Mouse (Mus musculus): ENCODE measurements at regions not wholly inside any gene's neighbourhood (a gene's known extent, or its start where the extent isn't known, plus 50 kb on each side); places are given as distances from the start of the nearest gene placed in this dataset.

DNA sequence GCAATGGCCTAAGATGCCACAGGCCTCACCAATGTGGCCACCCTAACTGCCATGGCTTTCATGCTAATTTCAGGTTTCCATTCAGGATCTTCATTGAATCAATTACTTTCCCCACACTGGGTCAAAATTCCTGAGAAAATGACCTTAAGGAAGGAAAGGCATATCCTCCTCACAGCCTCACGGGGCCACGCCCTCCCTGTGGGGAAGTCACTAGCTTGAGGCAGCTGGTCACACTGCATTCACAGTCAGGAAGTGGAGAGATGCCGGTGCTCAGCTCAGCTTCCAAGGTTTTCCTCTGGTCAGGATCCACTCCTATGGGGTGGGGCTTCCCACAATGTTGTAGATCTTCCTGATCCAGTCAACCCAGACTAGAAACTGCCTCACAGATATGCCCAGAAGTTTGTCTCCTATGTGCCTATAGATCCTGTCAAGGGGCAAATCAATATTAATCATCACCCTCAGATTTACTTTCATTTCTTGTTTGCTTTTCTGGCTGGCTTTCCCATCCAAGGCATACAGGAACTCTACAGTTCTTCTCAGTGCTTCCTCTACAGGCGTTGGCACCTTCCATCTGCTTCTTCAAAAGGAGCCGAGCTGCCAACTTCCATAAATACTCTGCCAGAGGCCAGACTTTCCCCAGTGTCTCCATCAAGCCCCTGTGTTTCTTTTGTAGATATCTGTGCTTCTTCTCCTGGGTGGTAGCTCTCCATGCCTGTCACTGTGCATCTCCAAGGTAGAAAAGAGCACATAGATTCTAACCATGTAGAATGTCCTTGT lies 273.2 kb upstream of the Thsd7b start:
- Histone ChIP-seq H3K27ac (ENCODE audit: low read depth, low read length) (no peak overlapping the region), H3K4me1 (ENCODE audit: control insufficient read depth, insufficient read depth, low read depth, low read length) (no peaks in the 10 kb centered on the region), H3K27me3 (replicated peaks; ENCODE audit: control insufficient read depth, insufficient read depth, low read length) (no peaks in the 10 kb centered on the region), H3K36me3 (ENCODE audit: control insufficient read depth, insufficient read depth, low read length) (no peaks in the 10 kb centered on the region), H3K9ac (ENCODE audit: low read depth, low read length) (no peak overlapping the region), H3K4me2 (ENCODE audit: low read length) (no peak overlapping the region), H3K4me3 (ENCODE audit: low read length) (no peak overlapping the region), H3K9me3 (ENCODE audit: control insufficient read depth, low read length) (no peaks in the 10 kb centered on the region)
- WGBS = 76% methylated on average over 5 of the region's 5 CpGs
- no peak for ATAC-seq

DNA sequence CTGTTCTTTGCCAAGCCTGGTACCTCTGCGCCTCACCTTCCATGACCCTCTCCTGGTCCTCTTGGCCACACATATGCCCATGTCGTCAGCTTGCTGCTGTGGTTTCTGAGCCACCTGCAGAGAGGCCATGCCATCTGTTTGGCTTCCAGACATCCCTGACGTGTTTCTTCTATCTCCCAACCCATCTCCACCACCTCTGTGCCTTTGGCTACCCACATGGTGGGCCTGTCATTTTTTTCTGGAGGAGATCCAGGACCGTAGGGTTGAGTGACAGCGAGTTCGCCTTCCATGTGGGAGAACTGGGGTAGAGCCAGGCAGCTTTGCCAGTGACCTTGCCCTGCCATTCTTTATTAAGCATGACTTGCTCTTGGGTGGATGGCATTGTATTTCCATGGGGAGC lies 278.4 kb upstream of the Thsd7b start:
- Histone ChIP-seq H3K4me3 (ENCODE audit: low read length) (no peak overlapping the region), H3K4me2 (ENCODE audit: low read length) (no peak overlapping the region), H3K36me3 (ENCODE audit: control insufficient read depth, insufficient read depth, low read length) (no peaks in the 10 kb centered on the region), H3K9ac (ENCODE audit: low read depth, low read length) (no peak overlapping the region), H3K27ac (ENCODE audit: low read depth, low read length) (no peak overlapping the region), H3K9me3 (ENCODE audit: control insufficient read depth, low read length) (no peaks in the 10 kb centered on the region), H3K27me3 (replicated peaks; ENCODE audit: control insufficient read depth, insufficient read depth, low read length) (no peaks in the 10 kb centered on the region), H3K4me1 (ENCODE audit: control insufficient read depth, insufficient read depth, low read depth, low read length) (no peaks in the 10 kb centered on the region)
- WGBS = 52% methylated on average over 6 of the region's 6 CpGs
- ATAC-seq = peak; percentile 93

DNA sequence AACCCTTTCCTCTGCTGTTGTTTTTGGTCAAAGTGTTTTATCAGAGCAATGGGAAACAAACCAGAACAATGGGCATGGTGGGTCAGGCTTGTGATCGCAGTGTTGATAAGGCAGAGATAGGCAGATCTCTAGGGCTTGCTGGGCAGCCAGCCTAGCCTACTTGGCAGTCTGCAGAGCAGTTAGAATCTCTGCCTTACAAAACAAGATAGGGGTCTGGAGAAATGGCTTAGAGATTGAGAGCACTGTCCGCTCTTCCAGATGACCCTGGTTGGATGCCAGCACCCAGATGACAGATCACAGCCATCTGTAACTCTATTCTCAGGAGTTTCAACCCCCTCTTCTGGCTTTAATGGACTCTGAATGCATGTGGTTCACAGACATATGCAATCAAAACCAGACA lies 289.7 kb upstream of the Thsd7b start:
- ATAC-seq = peak; percentile 58; the same call in 1 of the 2 replicates
- Histone ChIP-seq H3K4me1 (ENCODE audit: control insufficient read depth, insufficient read depth, low read depth, low read length) (no peaks in the 10 kb centered on the region), H3K27ac (ENCODE audit: low read depth, low read length) (no peak overlapping the region), H3K36me3 (ENCODE audit: control insufficient read depth, insufficient read depth, low read length) (no peaks in the 10 kb centered on the region), H3K4me3 (ENCODE audit: low read length) (no peak overlapping the region), H3K4me2 (ENCODE audit: low read length) (no peak overlapping the region), H3K9me3 (ENCODE audit: control insufficient read depth, low read length) (no peaks in the 10 kb centered on the region), H3K27me3 (replicated peaks; ENCODE audit: control insufficient read depth, insufficient read depth, low read length) (no peaks in the 10 kb centered on the region), H3K9ac (ENCODE audit: low read depth, low read length) (no peak overlapping the region)
- WGBS = 72% methylated on average over 2 of the region's 2 CpGs

DNA sequence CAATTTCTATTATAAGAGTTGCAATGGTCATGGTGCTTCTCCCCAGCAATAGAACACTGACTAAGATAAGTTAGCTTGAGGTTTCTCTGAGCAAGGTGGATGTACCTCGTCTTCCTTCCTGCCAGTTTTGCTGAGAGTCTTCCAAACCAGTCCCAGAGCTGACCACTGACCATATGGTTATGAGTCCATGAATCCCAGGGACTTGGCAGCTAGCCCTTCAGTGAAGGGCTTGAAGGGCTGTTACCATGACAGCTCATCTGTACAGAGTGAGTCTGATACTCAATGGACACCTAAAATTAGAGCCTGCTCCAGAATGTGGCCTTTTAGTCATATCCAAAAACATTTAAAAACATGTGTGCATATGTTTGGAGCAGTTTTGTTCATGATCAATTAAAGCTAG lies 297.5 kb upstream of the Thsd7b start:
- WGBS = 61% methylated on average over 1 of the region's 1 CpGs
- H3K4me3 ChIP-seq (ENCODE audit: low read length) = no peak overlapping the region
- no peak; the same call in 1 of the 2 replicates for ATAC-seq
- H3K27me3 ChIP-seq (replicated peaks; ENCODE audit: control insufficient read depth, insufficient read depth, low read length) = no peaks in the 10 kb centered on the region
- H3K9ac ChIP-seq (ENCODE audit: low read depth, low read length) = no peak overlapping the region
- H3K36me3 ChIP-seq (ENCODE audit: control insufficient read depth, insufficient read depth, low read length) = no peaks in the 10 kb centered on the region
- no peaks in the 10 kb centered on the region for H3K9me3 ChIP-seq (ENCODE audit: control insufficient read depth, low read length)
- H3K4me2 ChIP-seq (ENCODE audit: low read length) = no peak overlapping the region
- H3K4me1 ChIP-seq (ENCODE audit: control insufficient read depth, insufficient read depth, low read depth, low read length) = no peaks in the 10 kb centered on the region
- H3K27ac ChIP-seq (ENCODE audit: low read depth, low read length) = no peak overlapping the region

DNA sequence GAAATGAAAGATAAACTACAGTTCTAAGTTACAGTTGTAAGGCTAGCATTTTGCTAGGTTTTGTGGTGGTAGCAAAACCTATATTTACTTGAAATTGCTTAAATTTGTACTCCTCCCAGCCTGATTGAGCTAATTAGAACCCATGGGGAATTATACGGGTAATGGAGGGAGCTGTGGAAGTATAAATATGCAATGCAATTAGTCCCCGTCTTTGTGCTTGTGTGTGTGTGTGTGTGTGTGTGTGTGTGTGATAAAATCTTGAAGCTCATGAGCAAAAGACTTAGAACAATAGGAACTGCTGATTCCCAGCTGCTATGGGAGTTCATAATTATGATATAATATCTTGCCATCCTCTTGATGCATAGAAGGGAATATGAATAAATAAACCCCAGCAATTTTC lies 321.7 kb upstream of the Thsd7b start:
- no peaks in the 10 kb centered on the region for H3K4me1 ChIP-seq (ENCODE audit: control insufficient read depth, insufficient read depth, low read depth, low read length)
- 50% methylated on average over 2 of the region's 2 CpGs for WGBS
- H3K9me3 ChIP-seq (ENCODE audit: control insufficient read depth, low read length) = no peaks in the 10 kb centered on the region
- no peaks in the 10 kb centered on the region for H3K27me3 ChIP-seq (replicated peaks; ENCODE audit: control insufficient read depth, insufficient read depth, low read length)
- ATAC-seq = no peak
- H3K4me2 ChIP-seq (ENCODE audit: low read length) = no peak overlapping the region
- H3K4me3 ChIP-seq (ENCODE audit: low read length) = no peak overlapping the region
- no peak overlapping the region for H3K9ac ChIP-seq (ENCODE audit: low read depth, low read length)
- no peak overlapping the region for H3K27ac ChIP-seq (ENCODE audit: low read depth, low read length)
- no peaks in the 10 kb centered on the region for H3K36me3 ChIP-seq (ENCODE audit: control insufficient read depth, insufficient read depth, low read length)

DNA sequence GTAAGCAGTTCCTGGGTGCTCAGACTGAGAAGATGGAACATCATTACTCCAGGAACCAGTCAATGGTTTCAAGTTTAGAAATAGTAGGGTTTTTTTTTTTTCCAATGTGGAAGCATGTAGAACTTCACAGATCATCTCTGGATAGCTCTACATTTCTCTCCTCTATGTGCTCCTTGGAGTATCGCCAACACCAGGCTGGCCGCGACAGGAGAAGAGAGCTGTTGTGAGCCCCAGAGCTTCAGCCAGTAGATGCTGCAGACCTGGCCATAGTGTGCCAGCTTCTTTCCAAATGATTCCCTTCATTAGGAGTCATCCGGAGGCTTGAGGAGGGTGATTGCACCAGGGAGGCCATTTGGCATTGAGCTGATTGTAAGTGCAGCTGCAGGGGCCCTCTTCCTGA lies 322.6 kb upstream of the Thsd7b start:
- Histone ChIP-seq H3K27ac (ENCODE audit: low read depth, low read length) (no peak overlapping the region), H3K9me3 (ENCODE audit: control insufficient read depth, low read length) (no peaks in the 10 kb centered on the region), H3K4me1 (ENCODE audit: control insufficient read depth, insufficient read depth, low read depth, low read length) (no peaks in the 10 kb centered on the region), H3K36me3 (ENCODE audit: control insufficient read depth, insufficient read depth, low read length) (no peaks in the 10 kb centered on the region), H3K4me3 (ENCODE audit: low read length) (no peak overlapping the region), H3K27me3 (replicated peaks; ENCODE audit: control insufficient read depth, insufficient read depth, low read length) (no peaks in the 10 kb centered on the region), H3K9ac (ENCODE audit: low read depth, low read length) (no peak overlapping the region), H3K4me2 (ENCODE audit: low read length) (no peak overlapping the region)
- ATAC-seq = no peak
- WGBS = 82% methylated on average over 4 of the region's 4 CpGs

DNA sequence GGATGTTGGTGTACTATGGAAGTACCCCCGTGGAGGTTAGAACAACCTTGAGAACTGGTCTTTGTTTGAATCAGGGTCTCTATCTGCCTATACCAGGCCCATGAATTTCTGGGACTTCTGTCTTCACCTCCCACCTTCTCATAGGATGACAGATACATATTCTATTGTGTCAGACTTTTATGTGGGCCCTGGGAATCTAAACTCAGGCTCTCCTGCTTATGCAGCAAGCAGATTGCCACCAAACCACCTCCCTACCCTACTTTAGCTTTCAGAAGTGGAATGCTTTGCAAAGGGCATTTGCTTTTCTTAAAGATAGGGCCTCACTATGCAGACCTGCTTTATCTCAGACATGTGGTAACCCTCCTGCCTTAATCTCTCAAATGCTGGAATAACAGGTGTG lies 322.7 kb upstream of the Cxcr4 start:
- no peak overlapping the region for H3K9ac ChIP-seq (ENCODE audit: low read depth, low read length)
- no peak overlapping the region for H3K27ac ChIP-seq (ENCODE audit: low read depth, low read length)
- H3K27me3 ChIP-seq (replicated peaks; ENCODE audit: control insufficient read depth, insufficient read depth, low read length) = no peaks in the 10 kb centered on the region
- no peaks in the 10 kb centered on the region for H3K9me3 ChIP-seq (ENCODE audit: control insufficient read depth, low read length)
- 96% methylated on average over 1 of the region's 1 CpGs for WGBS
- ATAC-seq = no peak
- no peaks in the 10 kb centered on the region for H3K4me1 ChIP-seq (ENCODE audit: control insufficient read depth, insufficient read depth, low read depth, low read length)
- H3K36me3 ChIP-seq (ENCODE audit: control insufficient read depth, insufficient read depth, low read length) = no peaks in the 10 kb centered on the region
- H3K4me2 ChIP-seq (ENCODE audit: low read length) = no peak overlapping the region
- no peak overlapping the region for H3K4me3 ChIP-seq (ENCODE audit: low read length)

DNA sequence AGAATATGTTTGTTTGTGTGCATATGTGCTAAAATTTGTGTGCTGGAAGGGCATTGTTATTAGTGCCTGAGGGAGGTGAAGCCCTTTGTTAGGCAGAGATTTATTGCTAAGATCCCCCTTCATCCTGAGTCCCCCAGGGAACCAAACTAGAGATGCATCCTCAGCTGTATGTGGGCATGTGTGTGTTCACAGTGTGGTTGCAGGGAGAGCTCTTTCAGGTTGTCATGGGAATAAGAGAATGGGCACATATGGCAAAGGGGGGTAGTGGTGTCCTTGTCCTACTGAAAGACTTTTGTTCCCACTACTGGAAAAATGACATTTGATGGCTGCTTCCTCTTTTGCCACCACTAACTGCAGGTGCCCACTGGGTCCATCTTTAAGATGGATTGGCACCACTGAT lies 320.4 kb upstream of the Cxcr4 start:
- Histone ChIP-seq H3K4me2 (ENCODE audit: low read length) (no peak overlapping the region), H3K27ac (ENCODE audit: low read depth, low read length) (no peak overlapping the region), H3K9ac (ENCODE audit: low read depth, low read length) (no peak overlapping the region), H3K4me1 (ENCODE audit: control insufficient read depth, insufficient read depth, low read depth, low read length) (no peaks in the 10 kb centered on the region), H3K9me3 (ENCODE audit: control insufficient read depth, low read length) (no peaks in the 10 kb centered on the region), H3K4me3 (ENCODE audit: low read length) (no peak overlapping the region), H3K27me3 (replicated peaks; ENCODE audit: control insufficient read depth, insufficient read depth, low read length) (no peaks in the 10 kb centered on the region), H3K36me3 (ENCODE audit: control insufficient read depth, insufficient read depth, low read length) (no peaks in the 10 kb centered on the region)
- ATAC-seq = no peak

DNA sequence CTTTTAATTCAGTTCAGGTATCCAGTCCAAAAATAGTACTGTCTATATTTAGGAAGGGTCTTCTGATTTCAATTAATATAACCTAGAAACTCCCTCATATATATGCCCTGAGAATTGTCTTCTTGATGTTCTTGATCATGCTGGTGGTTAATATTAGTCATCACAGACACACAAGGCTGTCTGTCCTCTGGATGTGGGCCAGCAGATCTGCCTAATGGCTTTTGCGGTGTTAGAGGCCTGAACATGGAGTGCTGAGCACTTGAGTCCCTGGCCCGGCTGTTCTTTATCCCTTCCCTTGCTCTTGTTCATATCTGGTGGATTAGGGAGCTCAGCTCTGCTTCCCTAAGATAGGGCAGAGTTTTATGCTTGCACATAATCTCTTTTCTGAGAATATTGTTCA lies 315.5 kb upstream of the Cxcr4 start:
- no peaks in the 10 kb centered on the region for H3K27me3 ChIP-seq (replicated peaks; ENCODE audit: control insufficient read depth, insufficient read depth, low read length)
- no peak overlapping the region for H3K27ac ChIP-seq (ENCODE audit: low read depth, low read length)
- no peaks in the 10 kb centered on the region for H3K36me3 ChIP-seq (ENCODE audit: control insufficient read depth, insufficient read depth, low read length)
- ATAC-seq = no peak
- H3K9me3 ChIP-seq (ENCODE audit: control insufficient read depth, low read length) = no peaks in the 10 kb centered on the region
- H3K4me3 ChIP-seq (ENCODE audit: low read length) = no peak overlapping the region
- WGBS = 84% methylated on average over 2 of the region's 2 CpGs
- no peak overlapping the region for H3K9ac ChIP-seq (ENCODE audit: low read depth, low read length)
- H3K4me1 ChIP-seq (ENCODE audit: control insufficient read depth, insufficient read depth, low read depth, low read length) = no peaks in the 10 kb centered on the region
- H3K4me2 ChIP-seq (ENCODE audit: low read length) = no peak overlapping the region

DNA sequence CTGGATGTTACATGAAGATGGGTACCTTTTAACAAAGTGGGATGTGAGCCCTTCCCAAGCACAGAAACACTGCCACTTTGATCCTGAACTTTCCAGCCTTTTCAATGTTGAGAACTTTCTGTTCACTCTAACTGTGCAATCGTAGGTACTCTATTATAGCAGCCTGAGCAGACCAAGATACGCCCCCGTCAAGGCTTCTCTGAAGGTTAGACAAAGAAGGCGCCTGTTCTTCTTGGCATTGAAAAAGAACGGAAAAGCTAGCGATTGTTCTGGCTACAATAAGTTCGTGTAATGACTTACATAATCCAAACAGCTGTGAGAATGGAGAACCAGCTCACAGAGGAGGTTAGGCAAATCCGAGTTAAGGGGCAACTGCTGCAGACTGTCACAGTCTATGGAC lies 305.9 kb upstream of the Cxcr4 start:
- WGBS = 62% methylated on average over 8 of the region's 8 CpGs
- Histone ChIP-seq H3K9me3 (ENCODE audit: control insufficient read depth, low read length) (no peaks in the 10 kb centered on the region), H3K27me3 (replicated peaks; ENCODE audit: control insufficient read depth, insufficient read depth, low read length) (no peaks in the 10 kb centered on the region), H3K4me1 (ENCODE audit: control insufficient read depth, insufficient read depth, low read depth, low read length) (no peaks in the 10 kb centered on the region), H3K36me3 (ENCODE audit: control insufficient read depth, insufficient read depth, low read length) (no peaks in the 10 kb centered on the region), H3K27ac (ENCODE audit: low read depth, low read length) (no peak overlapping the region), H3K9ac (ENCODE audit: low read depth, low read length) (no peak overlapping the region), H3K4me3 (ENCODE audit: low read length) (no peak overlapping the region), H3K4me2 (ENCODE audit: low read length) (no peak overlapping the region)
- ATAC-seq = no peak

Data from hindbrain, embryonic 16.5 days (tissue).